Mouse (Mus musculus) embryonic fibroblast, embryonic 13.5 days (primary cell): ENCODE data around the gene Vrk3.

Experiments
- CTCF ChIP-seq: IDR thresholded peaks from 2 replicates; pipeline ENCODE4 v1.5.1; 2011; ENCODE audit warnings: mild to moderate bottlenecking, control low read depth, low read length, moderate library complexity, borderline replicate concordance; ENCODE audit not compliant: insufficient read depth
- POLR2A ChIP-seq: IDR thresholded peaks from 2 replicates; pipeline ENCODE4 v1.6.1; 2011; ENCODE audit warnings: low read depth, mild to moderate bottlenecking, control low read depth, low read length, moderate library complexity

GRCm38 (mm10) chr7:44705086-44705485 lies 43.1 kb upstream of the Vrk3 start:
- TF ChIP-seq CTCF (no peak), POLR2A (no peak)
